Mouse (Mus musculus): ENCODE results near the gene Ralb. TPM values are rescaled to one million over a fixed set of nuclear protein-coding genes. Genes with fewer than 3 reads are reported as not detected.

Gene Ralb
- polyA plus RNA-seq (2012; rRNA removed) (45.3 and 49.4 TPM in 2 replicates), polyA plus RNA-seq (2014; fragmentation: Nextera tagmentation; extraction: Ambion mirVana) (110 TPM in 2 replicates)

DNA sequence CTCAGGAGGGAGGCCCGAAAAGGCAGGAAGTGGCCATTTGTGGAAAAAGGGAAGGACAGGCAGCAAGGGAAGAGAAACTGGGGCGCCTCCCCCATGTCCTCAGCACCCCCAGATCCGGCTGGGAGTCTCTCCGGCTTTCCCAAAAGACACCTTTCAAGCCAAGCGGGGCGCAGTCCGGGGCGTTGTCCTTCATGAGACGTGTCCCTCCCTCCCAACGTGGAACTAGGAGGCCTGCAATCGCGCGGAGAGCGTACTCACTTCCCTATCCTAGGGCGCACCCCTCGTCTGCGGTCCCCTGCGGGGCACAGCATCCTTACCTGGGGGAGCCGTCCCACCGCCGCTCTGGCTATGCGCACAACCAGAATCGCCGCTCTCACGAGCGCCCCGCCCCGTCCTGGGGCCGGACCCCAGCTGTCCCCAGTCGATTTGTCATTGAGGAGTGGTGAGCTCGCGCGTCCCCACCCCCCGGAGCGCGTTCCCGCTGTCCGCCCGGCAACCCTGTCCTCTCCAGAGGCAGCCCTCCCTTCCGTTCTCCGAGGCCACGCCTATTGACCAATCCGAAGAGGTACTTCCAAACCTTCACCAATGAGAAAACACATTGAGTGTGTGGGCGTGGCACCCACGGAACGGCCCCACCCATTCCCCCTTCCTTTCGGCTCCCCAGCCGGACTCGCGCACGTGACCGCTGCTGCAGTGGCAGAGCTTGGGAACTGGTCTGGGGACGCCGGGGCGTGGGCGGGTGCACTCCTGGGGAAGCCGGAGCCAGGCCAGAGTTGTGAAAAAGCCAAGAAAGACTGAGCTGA is at the start of gene Ralb:
Gene Ralb (minus strand): TSS at position 535 of the 803 bp plus-strand sequence.
- DNase-seq (ENCODE audit: low spot score) (peak; percentile 96), ATAC-seq (ENCODE audit: low FRiP score, low read depth) (peak; percentile 99)
- Histone ChIP-seq H3K9ac (ENCODE audit: low read depth, low read length, severe bottlenecking) (peak within 1 kb of the TSS; percentile 72), H3K9me3 (ENCODE audit: control insufficient read depth, low read length) (no peaks in the 10 kb centered on the region), H3K36me3 (ENCODE audit: control insufficient read depth, insufficient read depth, low read length) (0 out of 2 replicates have a peak, but pooled peaks cover 4% of the 10 kb centered on the region), H3K4me1 (ENCODE audit: control insufficient read depth, insufficient read depth, low read length) (peaks cover 14% of the 10 kb centered on the region), H3K27ac (replicated peaks; ENCODE audit: low read depth, low read length) (peak within 1 kb of the TSS; percentile 48; the same call in 1 of the 2 replicates), H3K4me2 (replicated peaks; ENCODE audit: low read depth, low read length, severe bottlenecking) (peak within 1 kb of the TSS; percentile 51), H3K4me3 (replicated peaks; ENCODE audit: low read length) (peak within 1 kb of the TSS; percentile 70), H3K27me3 (ENCODE audit: control insufficient read depth, insufficient read depth, low read length) (no peaks in the 10 kb centered on the region)
- no peak for TF ChIP-seq POLR2A (IDR thresholded peaks at IDR 0.05; ENCODE audit: borderline replicate concordance, extremely low read depth, insufficient read depth, insufficient read length)
- WGBS: 3% methylated on average over 56 of the region's 57 CpGs

DNA sequence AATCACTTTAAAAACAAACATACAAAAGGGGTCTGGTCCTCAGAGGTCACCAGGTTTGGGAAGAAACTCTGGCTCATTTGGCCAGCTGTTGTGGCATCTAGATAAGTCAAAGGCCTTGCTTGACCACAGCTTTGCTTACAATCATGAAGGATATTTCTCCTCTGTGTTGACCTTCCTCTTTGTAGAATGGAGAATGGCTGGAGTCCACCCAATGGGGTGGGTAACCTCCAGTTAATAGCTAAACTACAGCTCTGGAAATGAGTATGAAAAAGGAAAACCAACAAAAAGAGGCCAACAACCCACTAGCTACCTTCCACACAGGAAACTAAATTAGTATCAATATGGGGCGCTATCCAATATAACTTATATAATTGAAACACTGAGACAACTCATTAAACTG is 47.1 kb upstream of the Ralb start:
- Histone ChIP-seq H3K4me1 (ENCODE audit: control insufficient read depth, insufficient read depth, low read length) (no peaks in the 10 kb centered on the region), H3K27me3 (ENCODE audit: control insufficient read depth, insufficient read depth, low read length) (no peaks in the 10 kb centered on the region), H3K4me2 (replicated peaks; ENCODE audit: low read depth, low read length, severe bottlenecking) (no peak overlapping the region), H3K9me3 (ENCODE audit: control insufficient read depth, low read length) (no peaks in the 10 kb centered on the region), H3K36me3 (ENCODE audit: control insufficient read depth, insufficient read depth, low read length) (0 out of 2 replicates have a peak, but pooled peaks cover 5% of the 10 kb centered on the region), H3K27ac (replicated peaks; ENCODE audit: low read depth, low read length) (no peak overlapping the region), H3K9ac (ENCODE audit: low read depth, low read length, severe bottlenecking) (no peak overlapping the region), H3K4me3 (replicated peaks; ENCODE audit: low read length) (no peak overlapping the region)
- DNase-seq (ENCODE audit: low spot score): no peak
- 95% methylated on average over 1 of the region's 1 CpGs for WGBS
- no peak for TF ChIP-seq POLR2A (IDR thresholded peaks at IDR 0.05; ENCODE audit: borderline replicate concordance, extremely low read depth, insufficient read depth, insufficient read length)
- ATAC-seq (ENCODE audit: low FRiP score, low read depth): no peak

DNA sequence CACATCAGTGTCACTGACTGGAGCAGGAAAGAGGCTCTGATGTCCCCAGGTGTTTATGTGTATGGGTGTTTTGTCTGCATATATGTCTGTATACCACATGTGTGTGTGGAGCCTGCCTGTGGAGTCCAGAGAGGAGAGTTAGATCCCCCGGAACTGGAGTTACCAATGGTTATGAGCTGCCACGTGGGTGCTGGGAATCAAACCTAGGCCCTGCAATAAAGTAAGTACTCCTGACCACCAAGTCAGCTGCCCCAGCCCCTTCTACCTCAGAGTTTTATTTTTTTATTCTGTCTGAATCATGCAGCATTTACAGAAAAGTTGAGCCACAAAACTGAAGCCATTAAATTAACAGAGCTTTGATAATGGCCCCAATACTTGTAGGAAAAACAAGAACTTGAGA is 45.5 kb upstream of the Ralb start:
- no peak overlapping the region for H3K4me3 ChIP-seq (replicated peaks; ENCODE audit: low read length)
- H3K36me3 ChIP-seq (ENCODE audit: control insufficient read depth, insufficient read depth, low read length): no peaks in the 10 kb centered on the region
- 82% methylated on average over 2 of the region's 2 CpGs for WGBS
- ATAC-seq (ENCODE audit: low FRiP score, low read depth) (no peak), DNase-seq (ENCODE audit: low spot score) (no peak)
- H3K4me2 ChIP-seq (replicated peaks; ENCODE audit: low read depth, low read length, severe bottlenecking): no peak overlapping the region
- no peaks in the 10 kb centered on the region for H3K27me3 ChIP-seq (ENCODE audit: control insufficient read depth, insufficient read depth, low read length)
- no peak overlapping the region for H3K9ac ChIP-seq (ENCODE audit: low read depth, low read length, severe bottlenecking)
- H3K27ac ChIP-seq (replicated peaks; ENCODE audit: low read depth, low read length): no peak overlapping the region
- TF ChIP-seq POLR2A (IDR thresholded peaks at IDR 0.05; ENCODE audit: borderline replicate concordance, extremely low read depth, insufficient read depth, insufficient read length): no peak
- H3K4me1 ChIP-seq (ENCODE audit: control insufficient read depth, insufficient read depth, low read length): no peaks in the 10 kb centered on the region
- H3K9me3 ChIP-seq (ENCODE audit: control insufficient read depth, low read length): no peaks in the 10 kb centered on the region

DNA sequence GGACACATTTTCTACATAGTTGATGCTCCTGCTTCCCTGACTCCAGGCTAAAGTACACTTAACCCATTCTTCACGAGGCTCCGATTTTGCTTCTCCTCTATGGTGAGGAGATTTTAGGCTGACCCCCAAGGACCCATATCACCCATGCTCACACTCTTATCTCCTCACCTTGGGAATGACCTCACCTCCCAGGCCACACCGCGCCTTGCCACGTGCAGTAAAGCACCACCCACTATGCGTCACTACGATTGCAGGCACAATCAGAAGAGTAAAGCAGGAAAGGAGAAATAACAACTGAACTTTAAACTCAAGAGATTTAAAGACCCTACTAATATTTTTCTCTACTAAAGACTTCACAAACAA is 44.7 kb upstream of the Ralb start:
- no peaks in the 10 kb centered on the region for H3K36me3 ChIP-seq (ENCODE audit: control insufficient read depth, insufficient read depth, low read length)
- 90% methylated on average over 7 of the region's 7 CpGs for WGBS
- H3K27ac ChIP-seq (replicated peaks; ENCODE audit: low read depth, low read length): no peak overlapping the region
- no peak for TF ChIP-seq POLR2A (IDR thresholded peaks at IDR 0.05; ENCODE audit: borderline replicate concordance, extremely low read depth, insufficient read depth, insufficient read length)
- no peak overlapping the region for H3K4me2 ChIP-seq (replicated peaks; ENCODE audit: low read depth, low read length, severe bottlenecking)
- H3K27me3 ChIP-seq (ENCODE audit: control insufficient read depth, insufficient read depth, low read length): no peaks in the 10 kb centered on the region
- no peaks in the 10 kb centered on the region for H3K4me1 ChIP-seq (ENCODE audit: control insufficient read depth, insufficient read depth, low read length)
- DNase-seq (ENCODE audit: low spot score) (no peak), ATAC-seq (ENCODE audit: low FRiP score, low read depth) (no peak)
- H3K9ac ChIP-seq (ENCODE audit: low read depth, low read length, severe bottlenecking): no peak overlapping the region
- no peak overlapping the region for H3K4me3 ChIP-seq (replicated peaks; ENCODE audit: low read length)
- no peaks in the 10 kb centered on the region for H3K9me3 ChIP-seq (ENCODE audit: control insufficient read depth, low read length)

DNA sequence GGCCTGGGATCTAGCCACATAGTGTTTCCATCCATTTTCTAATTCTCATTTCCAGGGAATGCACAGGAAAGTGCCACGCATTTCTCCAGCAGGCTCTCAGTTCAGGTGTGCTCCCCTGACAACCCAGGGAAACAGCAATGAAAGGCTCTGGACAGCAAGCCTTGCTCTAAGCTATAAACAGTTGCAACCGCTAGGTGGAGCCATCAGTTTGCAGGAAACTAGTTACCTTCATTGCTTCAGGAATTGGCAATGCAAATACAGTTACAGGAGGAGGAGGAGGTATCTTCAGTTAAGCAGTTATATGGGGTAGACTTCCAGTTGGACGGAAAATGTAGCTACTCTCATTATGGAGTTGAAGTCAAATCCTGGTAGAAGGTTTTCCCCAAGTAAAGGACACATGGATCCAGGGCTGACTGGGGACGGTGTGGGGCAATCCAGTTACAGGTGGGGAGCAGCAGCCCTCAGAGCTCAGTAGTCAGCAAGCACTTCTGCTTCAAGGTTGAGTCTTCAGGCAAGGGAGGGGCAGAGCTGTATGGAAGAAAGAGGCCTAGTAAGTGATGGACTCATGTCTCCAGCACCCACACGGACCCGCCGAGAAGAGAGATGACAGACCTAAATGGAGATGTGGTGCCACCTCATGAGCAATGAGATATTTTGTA is 44.2 kb upstream of the Ralb start:
- Histone ChIP-seq H3K4me3 (replicated peaks; ENCODE audit: low read length) (no peak overlapping the region), H3K27me3 (ENCODE audit: control insufficient read depth, insufficient read depth, low read length) (no peaks in the 10 kb centered on the region), H3K9ac (ENCODE audit: low read depth, low read length, severe bottlenecking) (no peak overlapping the region), H3K36me3 (ENCODE audit: control insufficient read depth, insufficient read depth, low read length) (no peaks in the 10 kb centered on the region), H3K27ac (replicated peaks; ENCODE audit: low read depth, low read length) (no peak overlapping the region), H3K4me1 (ENCODE audit: control insufficient read depth, insufficient read depth, low read length) (no peaks in the 10 kb centered on the region), H3K9me3 (ENCODE audit: control insufficient read depth, low read length) (no peaks in the 10 kb centered on the region), H3K4me2 (replicated peaks; ENCODE audit: low read depth, low read length, severe bottlenecking) (no peak overlapping the region)
- peak; percentile 65 for ATAC-seq (ENCODE audit: low FRiP score, low read depth)
- 67% methylated on average over 7 of the region's 7 CpGs for WGBS
- TF ChIP-seq POLR2A (IDR thresholded peaks at IDR 0.05; ENCODE audit: borderline replicate concordance, extremely low read depth, insufficient read depth, insufficient read length): no peak
- peak; percentile 81 for DNase-seq (ENCODE audit: low spot score)
